Mouse (Mus musculus): ENCODE results near the gene Idua.

The Idua gene

GRCm38 (mm10) chr5:108655381-108655780 lies 4.8 kb upstream of the Idua start:
- no peak for DNase-seq

DNA sequence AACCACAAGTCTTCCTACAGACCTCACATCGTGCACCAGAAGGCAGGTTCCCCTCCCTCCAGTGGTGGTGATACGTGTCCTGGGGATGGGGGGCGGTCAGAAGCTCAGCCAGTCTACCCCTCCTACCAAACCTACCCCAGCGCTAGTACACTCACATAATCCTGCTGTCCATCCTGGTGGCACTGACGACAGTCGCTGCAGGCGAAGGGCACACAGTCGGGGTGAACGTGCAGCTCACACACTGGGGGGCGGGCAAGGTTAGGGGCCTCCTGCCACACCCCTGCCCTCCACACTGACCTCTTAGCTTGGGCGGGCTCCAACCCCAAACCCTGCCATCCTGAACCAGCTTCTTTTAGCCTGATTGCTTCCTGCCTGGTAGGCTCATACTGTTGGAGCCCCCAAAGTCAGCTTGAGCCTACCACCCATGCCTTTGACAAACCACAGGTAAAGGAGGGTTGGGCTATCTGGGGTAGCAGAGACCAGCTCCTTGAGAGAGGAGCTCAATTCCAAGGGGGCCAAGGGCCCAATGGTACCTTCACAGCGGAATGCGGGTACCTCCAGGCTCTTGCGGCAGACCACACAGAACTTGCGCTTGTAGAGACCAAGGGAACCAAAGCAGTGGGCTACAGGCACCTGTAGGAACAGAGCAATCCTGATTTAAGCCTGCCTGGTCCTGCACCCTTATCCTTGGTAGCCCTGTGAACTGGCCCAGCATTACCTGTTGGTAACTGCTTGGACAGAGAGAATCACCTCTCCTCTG lies 4.1 kb upstream of the Idua start:
- DNase-seq = no peak

GRCm38 (mm10) chr5:108657406-108657805 lies 2.7 kb upstream of the Idua start:
- no peak for DNase-seq

DNA sequence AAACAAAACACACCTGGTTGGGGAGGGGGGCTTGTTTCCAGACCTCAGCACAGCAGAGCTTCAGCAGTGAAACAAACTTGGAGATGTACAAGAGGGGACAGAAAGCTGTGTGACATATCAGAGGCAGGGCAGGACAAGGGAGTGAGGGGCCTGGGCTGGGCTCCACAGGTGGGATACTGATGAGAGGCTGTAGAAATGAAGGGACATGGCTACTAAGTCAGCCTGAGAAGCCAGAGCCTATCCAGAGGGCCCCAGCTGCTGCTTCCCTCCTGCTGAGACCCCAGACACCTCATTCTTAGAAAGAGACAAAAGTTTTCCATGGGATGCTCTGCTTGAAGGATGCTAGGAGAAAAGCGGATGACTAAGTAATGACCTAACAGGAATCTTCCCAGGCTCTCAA lies 1.5 kb upstream of the Idua start:
- no peak for DNase-seq

DNA sequence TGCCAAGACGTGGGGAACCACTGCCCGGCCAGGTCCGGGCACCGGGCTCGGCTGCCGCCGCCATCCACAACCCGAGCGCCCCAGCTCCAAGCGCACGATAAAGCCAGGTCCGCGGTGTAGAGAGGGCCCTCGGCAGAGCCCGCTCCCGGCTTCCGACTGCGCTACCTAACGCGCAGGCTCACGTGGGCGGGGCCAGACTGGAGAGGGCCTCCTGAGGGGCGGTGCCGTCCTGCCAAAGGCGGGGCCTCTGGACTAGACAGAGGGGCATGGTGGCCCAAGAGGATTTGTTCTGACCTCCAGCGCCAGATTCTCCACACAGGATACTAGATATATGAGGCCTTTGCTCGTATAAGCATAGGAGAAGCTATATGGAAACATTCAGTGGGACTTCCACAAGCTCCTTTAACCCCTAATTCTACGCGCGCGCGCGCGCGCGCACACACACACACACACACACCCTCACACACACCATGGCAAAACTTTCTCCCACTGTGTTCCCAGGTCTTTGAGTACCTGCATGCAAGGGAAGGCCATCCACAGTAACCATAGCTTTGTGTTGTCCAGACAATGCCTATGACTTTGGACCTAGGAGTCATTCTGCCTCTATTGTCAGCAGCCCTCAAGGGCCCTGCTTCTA lies 619 bp downstream of the Idua start:
- DNase-seq = peak; percentile 95

DNA sequence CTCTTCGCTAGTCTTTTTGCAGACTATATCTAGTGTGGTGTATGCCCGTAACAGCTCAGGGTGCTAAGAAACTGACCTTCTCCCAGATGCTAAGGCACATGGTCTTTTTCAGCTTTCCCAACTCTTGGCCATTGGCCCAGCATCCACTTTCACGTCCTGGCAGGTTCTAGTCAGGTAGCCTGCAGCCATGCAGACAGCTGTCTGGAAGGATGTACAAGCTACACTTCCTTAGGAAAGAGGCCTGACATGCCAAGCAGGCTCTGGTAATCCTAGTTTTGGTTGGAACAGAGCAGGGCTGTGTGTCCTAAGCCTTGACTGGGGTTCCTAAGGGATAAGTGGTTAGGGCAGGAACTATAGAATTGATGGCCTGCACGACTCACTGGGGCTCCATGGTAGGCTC lies 2.6 kb downstream of the Idua start:
- no peak for DNase-seq

GRCm38 (mm10) chr5:108665066-108665465 lies 4.9 kb downstream of the Idua start:
- no peak for DNase-seq

DNA sequence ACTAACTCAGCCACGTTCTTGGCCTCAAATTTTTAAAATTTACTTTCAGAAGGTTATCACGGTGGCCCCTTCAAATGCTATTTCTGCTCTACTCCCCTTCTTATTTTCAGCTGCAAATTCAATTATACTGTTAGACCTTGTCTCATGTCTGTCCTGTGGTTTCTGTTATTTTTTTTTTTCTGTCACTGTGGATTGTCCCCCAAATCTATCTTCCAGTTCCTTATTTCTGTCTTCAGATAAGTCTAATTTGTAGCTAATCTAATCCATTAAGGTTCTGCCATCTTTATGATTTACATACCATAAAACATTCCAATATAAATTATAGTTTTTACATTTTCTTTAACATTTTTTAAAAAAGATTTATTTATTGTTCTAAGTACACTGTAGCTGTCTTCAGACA lies 7.2 kb downstream of the Idua start:
- DNase-seq = no peak

DNA sequence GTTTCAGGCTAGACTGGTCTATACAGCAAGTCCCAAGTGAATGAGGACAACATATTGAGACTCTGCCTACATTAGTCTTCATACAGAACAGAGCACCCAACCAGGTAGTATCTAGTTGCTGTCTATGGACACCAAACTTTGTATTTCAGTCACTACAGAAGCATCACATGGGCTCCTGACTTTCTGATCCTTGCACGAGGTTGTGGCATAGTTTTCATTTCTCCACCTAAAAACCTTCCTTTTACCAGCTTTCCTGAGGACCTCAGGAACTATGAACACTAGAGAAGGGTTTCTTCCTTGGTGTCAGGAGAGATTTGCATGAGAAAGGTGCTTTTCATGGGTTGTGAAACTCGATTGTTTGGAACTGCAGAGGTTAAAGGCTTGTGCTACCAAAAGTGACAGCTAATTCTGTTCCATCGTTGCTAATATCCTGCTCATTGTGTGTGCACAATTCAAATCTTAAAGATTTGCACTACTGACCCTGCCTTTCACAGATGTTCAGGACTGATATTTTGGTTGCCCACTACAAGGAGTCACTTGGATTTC lies 8.3 kb downstream of the Idua start:
- no peak for DNase-seq

- DNase-seq = peak; percentile 94
Observed at GRCm38 (mm10) chr5:108668977-108669936, 9.1 kb downstream of the Idua start, which contains the start of gene Dgkq. Gene Dgkq, minus strand, starts transcription at chr5:108669672.

DNA sequence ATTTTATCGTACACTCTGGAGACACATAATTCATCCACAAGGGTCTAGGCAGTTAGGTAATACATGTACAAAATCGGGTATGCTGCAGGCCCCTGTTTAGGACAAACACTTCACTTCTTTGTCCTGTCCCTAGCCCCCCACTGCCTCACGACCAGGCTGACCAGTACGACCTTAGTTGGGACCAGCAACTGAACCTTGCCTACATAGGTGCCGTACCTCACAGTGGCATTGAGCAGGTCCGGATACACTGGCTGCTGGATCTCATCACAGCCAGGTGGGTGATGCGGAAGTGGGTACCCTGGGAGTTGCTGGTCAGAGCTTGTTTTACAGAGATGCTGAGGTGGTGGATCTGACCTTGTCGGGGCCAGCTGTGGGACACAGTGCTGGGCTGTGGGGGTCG lies 9.9 kb downstream of the Idua start:
- peak; percentile 49 for DNase-seq

DNA sequence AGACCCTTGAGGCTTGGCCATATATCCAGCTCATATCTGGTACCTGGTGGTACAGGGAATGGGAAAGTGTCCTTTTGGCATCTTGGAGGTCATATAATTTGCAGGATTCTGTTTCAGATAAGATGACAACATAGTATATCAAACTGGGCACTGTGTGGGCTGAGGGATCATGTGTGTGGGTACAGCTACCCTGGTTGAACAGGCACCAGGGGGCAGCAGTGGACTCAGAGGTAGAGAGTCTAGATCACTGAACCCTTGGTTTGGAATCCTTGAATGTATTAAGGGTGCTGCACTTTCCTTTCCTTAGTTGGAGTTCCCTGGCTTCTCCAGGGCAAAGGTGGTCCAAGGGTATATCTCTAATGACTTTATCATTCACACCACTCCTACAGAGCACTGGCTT lies 10.7 kb downstream of the Idua start:
- DNase-seq = peak; percentile 79

- DNase-seq = no peak
Observed at GRCm38 (mm10) chr5:108671757-108672156, 11.6 kb downstream of the Idua start.

DNA sequence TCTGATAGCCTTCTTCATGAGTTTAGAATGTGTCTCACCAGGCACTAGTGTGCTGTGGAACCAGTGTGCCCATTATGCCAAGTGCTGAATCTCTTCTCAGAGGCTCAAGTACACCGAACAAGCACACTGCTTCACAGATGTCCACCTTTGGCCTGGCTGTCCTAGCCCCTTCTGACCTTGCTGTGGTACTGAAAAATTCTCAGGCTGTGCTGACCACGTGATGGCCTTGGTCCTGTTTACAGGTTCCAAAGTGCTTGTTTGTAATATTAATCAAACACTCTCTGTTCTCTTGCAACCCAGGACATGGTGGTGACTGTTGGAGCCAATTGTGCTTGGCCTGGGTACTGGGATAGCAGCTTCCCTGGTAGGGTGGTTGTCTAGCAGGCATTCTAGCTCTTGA lies 14.5 kb downstream of the Idua start:
- peak; percentile 95 for DNase-seq

DNA sequence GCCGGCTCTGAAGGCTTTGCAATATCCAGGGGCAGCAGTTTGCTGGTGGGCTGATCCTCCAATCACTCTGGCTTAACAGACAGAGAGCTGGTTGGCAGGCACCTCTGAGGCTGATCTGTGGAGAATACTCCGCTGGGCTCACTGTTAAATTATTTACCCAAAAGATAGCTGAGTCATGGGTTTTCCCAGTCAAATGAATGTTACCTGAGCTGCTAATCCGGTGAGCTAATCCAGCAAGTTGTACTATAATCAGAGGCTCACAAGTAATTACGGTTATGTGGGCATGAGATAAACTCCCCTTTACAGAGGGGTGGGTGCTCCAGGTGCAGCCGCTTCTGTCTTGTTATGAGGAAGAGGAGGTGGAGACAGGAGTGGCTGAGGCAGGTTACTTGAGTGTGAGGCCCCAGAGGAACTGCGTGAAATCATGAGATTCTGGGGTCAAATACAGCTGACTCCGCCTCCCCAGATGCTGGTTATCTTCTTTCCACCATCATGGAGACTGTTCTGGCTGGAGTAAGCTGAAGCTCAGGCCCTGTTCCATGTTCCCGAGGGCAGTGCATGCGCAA lies 15.2 kb downstream of the Idua start, which contains the start of gene Slc26a1:
Gene Slc26a1 (minus strand): TSS at position 319 of the 566 bp plus-strand sequence.
- DNase-seq = peak; percentile 94

- DNase-seq = no peak
Observed at GRCm38 (mm10) chr5:108676772-108677498, 16.8 kb downstream of the Idua start.

DNA sequence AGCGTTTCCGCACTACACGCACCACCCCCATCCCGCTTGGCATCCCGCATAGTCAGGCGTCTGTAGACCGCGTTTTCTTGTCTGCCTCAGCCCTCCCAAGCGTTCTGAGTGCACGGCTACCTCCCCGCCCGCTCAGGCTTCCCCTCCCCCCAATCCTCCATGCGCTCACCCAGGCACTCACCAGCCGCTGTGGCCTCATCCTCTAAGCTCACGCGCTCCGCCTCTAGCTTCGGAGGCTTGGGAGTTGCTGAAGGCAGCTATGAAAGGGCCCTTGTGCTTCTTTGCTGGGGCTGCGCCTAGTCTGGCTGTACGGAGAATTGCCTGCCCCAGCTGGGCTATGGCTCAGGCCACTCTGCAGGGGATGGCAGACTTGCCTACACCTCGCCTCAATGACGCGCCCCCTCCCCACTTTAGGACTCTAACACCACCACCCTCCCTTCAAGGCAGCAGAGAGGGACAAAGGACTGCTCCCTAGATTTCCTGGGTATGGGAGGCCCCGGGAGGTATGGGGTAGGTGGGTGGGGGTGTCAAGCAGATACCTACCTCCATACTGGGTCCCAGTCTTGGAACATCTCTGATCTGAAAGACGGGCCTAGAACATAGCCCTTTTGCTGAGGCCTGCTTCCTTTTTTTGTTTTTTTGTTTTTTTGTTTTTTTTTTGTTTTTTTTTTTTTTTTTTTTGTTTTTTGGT lies 17.6 kb downstream of the Idua start:
- peak; percentile 63 for DNase-seq

DNA sequence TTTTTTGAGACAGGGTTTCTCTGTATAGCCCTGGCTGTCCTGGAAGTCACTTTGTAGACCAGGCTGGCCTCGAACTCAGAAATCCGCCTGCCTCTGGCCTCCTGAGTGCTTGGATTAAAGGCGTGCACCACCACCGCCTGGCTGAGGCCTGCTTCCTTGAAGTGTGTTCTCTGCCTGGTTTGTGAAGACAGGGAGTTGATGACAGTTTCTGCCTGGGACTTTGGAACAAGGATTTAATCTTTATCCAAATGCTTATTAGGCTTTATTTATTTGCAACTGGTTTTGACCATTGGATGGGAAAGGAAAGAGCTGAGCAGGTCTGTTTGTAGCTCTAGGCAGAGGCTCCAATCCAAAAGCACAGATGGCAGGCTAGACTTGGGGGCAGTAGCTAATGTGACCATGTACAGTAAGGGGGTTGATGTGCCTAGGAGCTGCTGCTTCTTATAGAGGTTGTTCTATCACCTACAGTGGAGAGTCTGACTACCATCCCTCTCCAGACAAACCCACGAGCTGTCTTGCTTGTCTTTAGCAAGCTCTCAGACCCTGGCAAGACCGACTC lies 18.2 kb downstream of the Idua start:
- DNase-seq = peak; percentile 87

DNA sequence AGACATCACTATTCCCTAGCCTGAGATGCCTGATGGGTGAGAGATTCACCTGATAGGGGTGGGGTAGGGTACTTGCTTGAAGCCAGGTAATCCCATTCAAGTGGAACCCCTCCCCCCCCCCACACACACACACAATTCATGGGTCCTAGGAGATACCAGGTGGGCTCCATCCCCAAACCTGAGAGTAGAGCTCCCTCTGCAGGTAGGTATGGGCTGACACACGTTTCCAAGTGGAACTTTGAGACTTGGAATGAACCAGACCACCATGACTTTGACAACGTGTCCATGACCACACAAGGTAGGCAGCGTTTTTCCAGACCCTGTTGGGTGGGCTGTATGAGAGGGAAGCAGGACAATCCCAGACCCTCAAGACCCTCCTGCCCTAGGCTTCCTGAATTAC lies 19.8 kb downstream of the Idua start:
- no peak for DNase-seq

- no peak for DNase-seq
Observed at GRCm38 (mm10) chr5:108680871-108681270, 20.7 kb downstream of the Idua start.

DNA sequence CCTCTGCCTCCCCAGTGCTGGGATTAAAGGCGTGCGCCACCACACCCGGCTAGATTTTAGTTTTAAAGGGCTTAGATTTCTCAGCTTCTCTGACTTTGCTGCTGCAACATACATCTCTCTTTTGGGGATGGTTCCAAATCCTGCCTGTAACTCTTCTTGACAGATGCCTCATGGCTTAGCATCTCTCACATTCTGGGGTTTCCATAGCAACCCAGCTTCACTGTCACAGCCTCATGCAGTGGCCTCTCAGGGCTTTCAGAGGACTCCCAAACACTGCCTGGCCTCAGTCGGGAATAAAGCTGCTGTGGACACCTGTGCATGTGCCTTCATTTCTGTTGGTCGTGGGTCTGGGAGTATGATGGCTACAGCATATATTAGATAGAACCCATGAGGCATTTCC lies 29.0 kb downstream of the Idua start:
- no peak for DNase-seq
